Mouse (Mus musculus) cerebellum, adult 9-11 months (tissue): ENCODE data around the gene Zhx3.

Source experiments
- DNase-seq: peaks from one replicate; pipeline ENCODE4 v3.0.0; 2022

The Zhx3 gene

DNA sequence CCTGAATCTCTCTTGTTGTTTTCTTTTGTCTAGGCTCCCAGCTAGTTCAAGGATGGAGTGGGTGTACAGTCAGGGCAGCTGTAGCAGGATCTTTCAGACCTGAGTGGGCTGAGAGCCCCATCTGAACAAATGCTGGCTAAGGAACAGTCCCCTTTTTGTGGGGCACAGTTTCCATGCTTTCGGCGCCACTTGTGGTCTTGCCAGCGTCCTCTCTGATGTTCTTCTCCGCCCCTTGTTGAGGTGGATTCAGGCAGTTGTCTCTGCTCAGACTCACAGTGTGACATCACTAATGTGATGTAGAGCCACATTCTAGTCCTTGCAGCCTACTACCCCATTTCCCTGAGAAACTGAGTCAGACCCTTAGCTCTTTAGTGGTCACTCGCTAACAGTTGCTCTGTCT lies 126.2 kb downstream of the Zhx3 start:
- no peak for DNase-seq

- no peak for DNase-seq
These were observed 127.3 kb downstream of the Zhx3 start for GRCm38 (mm10) chr2:160745497-160745896.

GRCm38 (mm10) chr2:160744823-160745210 lies 128.0 kb downstream of the Zhx3 start:
- DNase-seq: no peak

GRCm38 (mm10) chr2:160744040-160744822 lies 128.6 kb downstream of the Zhx3 start:
- DNase-seq: peak; percentile 59

- DNase-seq: no peak
These were observed 130.6 kb downstream of the Zhx3 start for GRCm38 (mm10) chr2:160742161-160742609.

DNA sequence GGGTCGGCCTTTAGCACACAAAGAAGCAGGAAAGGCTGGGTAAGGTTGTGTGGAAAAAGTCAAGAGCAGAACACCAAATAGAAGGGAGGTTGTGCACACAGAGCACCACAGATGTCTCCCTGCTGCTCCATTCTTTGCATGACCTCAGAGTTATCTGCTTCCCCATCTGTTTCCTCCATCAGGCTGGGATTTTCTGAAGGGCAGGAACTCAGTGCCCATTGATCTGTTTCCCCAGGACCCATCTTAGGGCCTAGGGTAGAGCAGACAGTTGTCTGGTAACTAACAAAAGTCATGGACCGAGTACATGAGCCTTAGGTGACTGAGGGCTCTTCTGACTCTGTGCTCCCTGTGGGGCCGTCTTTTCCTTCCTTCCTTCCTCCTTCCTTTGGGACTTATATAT lies 131.2 kb downstream of the Zhx3 start:
- DNase-seq: no peak

GRCm38 (mm10) chr2:160740521-160741156 lies 132.2 kb downstream of the Zhx3 start:
- DNase-seq: peak; percentile 54

DNA sequence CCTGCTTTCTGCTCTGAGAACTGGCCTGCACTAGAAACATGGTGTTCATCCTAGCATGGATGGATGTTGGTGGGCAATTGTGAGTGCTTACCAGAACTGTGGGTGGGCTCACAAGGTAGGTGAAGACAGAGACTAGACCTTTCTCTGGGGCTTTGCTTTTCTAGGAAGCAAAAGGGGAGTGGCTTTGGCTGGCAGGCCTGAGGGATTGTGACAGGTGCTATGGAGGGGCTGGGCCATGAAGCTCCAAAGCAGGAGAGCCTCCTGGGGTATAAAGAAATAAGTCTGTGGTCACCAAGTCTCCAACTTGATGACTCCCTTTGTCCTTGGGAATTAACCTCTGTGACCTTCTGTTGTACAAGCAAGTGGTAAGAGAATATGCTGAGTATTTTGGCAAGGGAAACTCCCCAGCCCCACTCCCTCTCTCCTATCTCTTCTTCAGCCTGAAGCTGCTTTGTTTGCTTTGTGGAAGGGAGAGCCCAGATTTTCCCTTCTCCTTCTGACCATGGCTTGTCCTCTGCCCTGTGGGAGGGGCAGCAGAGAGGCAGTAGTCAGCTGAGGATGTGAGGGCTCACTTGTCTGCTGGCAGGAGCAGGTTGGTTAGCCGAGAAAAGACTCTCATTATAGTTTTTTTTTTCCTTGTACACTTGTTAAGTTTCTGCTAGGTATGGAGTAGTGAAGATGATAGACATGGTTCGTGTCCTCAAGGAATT lies 133.0 kb downstream of the Zhx3 start:
- DNase-seq: peak; percentile 21

GRCm38 (mm10) chr2:160738354-160738753 lies 134.4 kb downstream of the Zhx3 start:
- peak; percentile 28 for DNase-seq

DNA sequence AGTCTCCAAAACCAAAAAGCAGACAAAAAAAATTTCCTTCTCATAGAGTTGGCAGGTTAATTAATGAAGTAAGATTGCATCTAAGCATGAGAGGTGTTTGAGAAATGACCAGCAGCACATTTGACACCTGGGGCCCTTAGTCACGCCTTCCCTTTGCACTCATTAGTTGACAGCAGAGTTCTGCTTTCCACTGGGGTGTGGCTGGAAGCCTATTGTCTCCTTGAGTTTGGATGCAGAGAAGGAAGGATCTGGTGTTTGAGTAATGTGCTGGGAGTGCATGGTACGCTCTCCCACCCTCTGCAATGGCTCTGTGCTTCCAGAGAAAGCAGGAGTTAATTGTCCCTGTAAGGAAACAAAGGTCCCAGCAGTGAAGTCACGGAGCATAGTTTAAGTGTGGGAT lies 136.3 kb downstream of the Zhx3 start:
- DNase-seq: no peak

DNA sequence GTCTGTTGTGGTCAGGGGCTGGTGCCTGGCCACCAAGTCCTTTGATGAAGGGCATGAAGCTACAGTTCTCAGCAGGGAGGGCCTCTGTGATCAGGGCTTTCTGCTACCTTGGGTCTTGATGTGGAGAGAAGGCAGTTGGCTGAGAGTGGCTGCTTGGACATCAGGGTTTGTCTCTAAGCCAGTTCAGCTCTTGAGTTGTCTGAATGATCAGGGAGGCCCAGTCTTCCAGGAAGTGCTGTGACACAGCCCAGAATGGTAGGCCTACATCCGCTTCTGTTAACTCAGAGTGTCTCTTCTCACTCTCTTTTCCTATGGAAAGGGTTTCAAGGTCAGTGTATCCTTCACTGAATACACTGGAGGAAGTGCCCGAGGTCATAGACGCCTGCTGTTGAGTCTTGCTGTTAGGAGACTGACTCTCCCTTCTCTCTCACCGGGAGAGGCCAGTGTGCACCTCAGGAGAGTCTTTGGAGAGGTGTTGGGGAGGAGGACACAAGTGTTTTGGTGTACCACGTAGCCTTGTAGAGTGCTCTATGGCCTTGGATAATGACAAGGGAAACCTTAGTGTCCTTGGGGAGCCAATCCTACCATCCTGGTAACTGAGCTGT lies 137.0 kb downstream of the Zhx3 start:
- peak; percentile 11 for DNase-seq

DNA sequence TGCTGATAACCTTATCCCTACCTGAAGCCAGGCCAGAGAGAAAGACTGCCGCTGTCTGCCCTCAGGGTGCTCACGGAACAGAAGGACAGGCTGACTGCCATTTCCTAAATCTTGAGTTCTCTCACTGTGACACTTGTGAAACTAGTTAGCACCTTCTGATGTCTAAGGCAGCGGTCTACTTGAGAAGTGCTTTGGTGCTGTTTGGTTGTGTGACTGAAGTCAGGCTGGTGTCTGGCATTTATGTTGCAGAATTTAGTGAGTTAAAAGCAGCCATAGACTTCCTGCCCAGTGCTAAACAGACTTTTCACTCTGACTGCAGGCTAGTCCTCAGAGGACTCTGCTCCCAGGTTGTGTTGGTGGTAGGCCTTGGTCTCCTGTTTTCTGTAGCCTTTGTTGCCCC lies 138.5 kb downstream of the Zhx3 start:
- DNase-seq: no peak

DNA sequence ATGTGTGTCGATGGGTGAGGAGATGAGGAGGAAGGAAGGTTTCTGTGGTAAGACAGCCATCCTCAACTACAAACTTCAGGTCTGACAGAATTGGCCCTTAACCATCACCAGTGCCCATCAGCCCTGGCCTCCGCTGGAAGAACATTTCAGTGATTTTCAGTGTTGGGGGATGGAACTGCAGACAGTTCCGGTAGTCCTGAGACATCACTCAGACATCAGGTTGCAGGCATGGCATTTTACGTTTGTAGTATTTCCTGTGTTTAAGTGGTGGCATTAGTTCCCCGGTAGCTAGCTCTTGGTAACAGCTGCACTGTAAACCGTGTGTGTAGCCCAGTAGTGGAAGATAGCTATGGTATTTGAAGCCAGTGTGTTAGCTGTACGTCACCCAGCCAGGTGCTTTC lies 139.7 kb downstream of the Zhx3 start:
- peak; percentile 25 for DNase-seq

- DNase-seq: peak; percentile 32
These were observed 140.3 kb downstream of the Zhx3 start for GRCm38 (mm10) chr2:160732420-160732995.

GRCm38 (mm10) chr2:160731839-160732261 lies 140.9 kb downstream of the Zhx3 start:
- DNase-seq: peak; percentile 85

DNA sequence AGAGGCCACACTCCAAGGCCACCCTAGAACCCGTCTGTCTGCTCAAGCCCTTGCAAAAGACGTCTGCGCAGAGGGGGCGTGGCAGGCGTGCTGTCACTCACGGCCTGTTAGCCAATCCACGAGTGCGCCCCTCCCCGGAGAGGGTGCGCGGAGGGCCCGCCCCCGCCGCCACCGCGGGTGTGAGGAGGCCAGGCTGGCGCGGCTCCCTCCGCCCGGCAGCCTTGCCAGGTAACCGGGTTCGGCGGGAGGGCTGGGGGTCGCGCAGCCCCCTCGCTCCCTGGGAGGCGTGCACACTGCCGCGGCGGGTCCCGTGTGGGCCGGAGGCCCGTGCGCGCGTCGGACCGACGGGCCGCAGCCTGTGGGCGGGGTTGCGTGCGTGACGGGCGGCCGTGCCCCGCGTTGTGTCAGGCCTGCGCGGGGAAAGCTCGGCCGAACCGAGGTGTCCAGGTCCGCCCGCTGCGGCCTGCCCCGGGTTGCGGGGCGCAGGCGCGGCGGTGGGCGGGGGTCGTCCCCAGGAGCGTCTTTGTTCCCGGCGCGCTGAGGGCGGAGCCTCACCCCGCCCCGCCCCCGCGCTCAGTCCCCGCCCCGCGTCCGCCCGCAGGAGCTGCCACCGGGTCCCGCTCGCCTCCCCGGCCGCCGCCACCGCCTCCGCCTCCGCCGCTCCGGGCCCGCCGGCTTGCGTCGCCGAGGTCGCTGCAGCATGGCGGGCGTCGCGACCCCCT lies 141.5 kb downstream of the Zhx3 start, which contains the start of gene Plcg1:
TSS of gene Plcg1 (plus strand) at position 184 of the 722 bp plus-strand sequence.
- DNase-seq: peak; percentile 95

GRCm38 (mm10) chr2:160730797-160731116 lies 142.0 kb downstream of the Zhx3 start:
- no peak for DNase-seq

GRCm38 (mm10) chr2:160729851-160730796 lies 142.7 kb downstream of the Zhx3 start:
- peak; percentile 61 for DNase-seq

GRCm38 (mm10) chr2:160729436-160729835 lies 143.4 kb downstream of the Zhx3 start:
- no peak for DNase-seq

DNA sequence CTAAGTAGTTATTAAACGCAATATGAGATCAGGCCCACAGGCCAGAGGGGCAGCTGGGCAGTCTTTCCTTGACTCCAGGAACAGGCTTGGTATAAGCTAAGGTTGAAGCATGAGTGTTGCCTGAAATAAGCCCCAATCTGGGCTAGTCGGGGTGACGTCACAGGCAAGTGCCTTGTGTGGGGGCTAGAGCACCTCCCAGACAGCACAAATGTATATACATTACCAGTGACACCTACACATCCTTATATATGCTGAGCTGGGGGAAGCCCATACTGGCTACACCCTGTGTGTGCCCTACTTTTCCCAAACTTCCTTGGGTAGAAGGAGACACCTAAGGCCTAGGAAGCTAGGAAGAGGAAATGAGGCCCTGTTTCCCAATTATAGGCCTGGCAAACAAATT lies 143.8 kb downstream of the Zhx3 start:
- DNase-seq: no peak
